Mouse (Mus musculus) kidney, embryonic 15.5 days (tissue): ENCODE data around the gene Smyd3. TPM values are rescaled to one million over a fixed set of nuclear protein-coding genes. Genes with fewer than 3 reads are reported as not detected.

Experiments
- ATAC-seq: fragments of 200-750 bp; cut with Nextera tagmentation; replicated peaks from 2 replicates; pipeline ENCODE4 v1.8.0; 2017; ENCODE audit warnings: moderate TSS enrichment; ENCODE audit not compliant: low FRiP score
- H3K27ac ChIP-seq: fragments of 300-500 bp; sonication (generic); 2 replicates; pipeline ENCODE4 v1.5.1; 2015; ENCODE audit warnings: mild to moderate bottlenecking, inconsistent platforms
- H3K27me3 ChIP-seq: fragments of 300-500 bp; sonication (generic); 2 replicates; pipeline ENCODE4 v1.6.1; 2015; ENCODE audit warnings: inconsistent platforms
- H3K36me3 ChIP-seq: fragments of 300-500 bp; sonication (generic); 2 replicates; pipeline ENCODE4 v1.6.1; 2015; ENCODE audit warnings: inconsistent platforms
- H3K4me1 ChIP-seq: fragments of 300-500 bp; sonication (generic); 2 replicates; pipeline ENCODE4 v1.6.1; 2015; ENCODE audit warnings: inconsistent platforms
- H3K4me2 ChIP-seq: fragments of 300-500 bp; sonication (generic); 2 replicates; pipeline ENCODE4 v1.6.1; 2015; ENCODE audit warnings: moderate library complexity, mild to moderate bottlenecking, inconsistent platforms
- H3K4me3 ChIP-seq: fragments of 300-500 bp; sonication (generic); replicated peaks from 2 replicates; pipeline ENCODE4 v1.5.1; 2015; ENCODE audit warnings: mild to moderate bottlenecking, inconsistent platforms
- H3K9ac ChIP-seq: fragments of 300-500 bp; sonication (generic); 2 replicates; pipeline ENCODE4 v1.6.1; 2015; ENCODE audit warnings: mild to moderate bottlenecking, inconsistent platforms
- H3K9me3 ChIP-seq: fragments of 300-500 bp; sonication (generic); replicated peaks from 2 replicates; pipeline ENCODE4 v1.6.1; 2016; ENCODE audit warnings: inconsistent platforms
- WGBS: fragments of 180-500 bp; shearing (Covaris S2); methylation state at CpG from one replicate; pipeline ENCODE4 v1.1.7; 2015; ENCODE audit warnings: mixed read lengths; 5-methylcytosine and 5-hydroxymethylcytosine counted together
- polyA plus RNA-seq: library from polyadenylated mRNA; unstranded; fragments of >200 nt; fragmentation: Nextera tagmentation; extraction: Ambion mirVana; gene quantifications from 2 replicates; pipeline ENCODE4 v1.2.1, GENCODE M21; 2015

Smyd3 gene
- polyA plus RNA-seq, 1 experiment from 2014 or later: 21.8 TPM

- WGBS: 71% methylated on average over 7 of the region's 7 CpGs
- no peak overlapping the region for H3K9ac ChIP-seq
- H3K4me1 ChIP-seq: peaks cover 7% of the 10 kb centered on the region; the same call in 1 of the 2 replicates
- ATAC-seq: no peak
- H3K4me3 ChIP-seq: no peak overlapping the region
- H3K27me3 ChIP-seq: no peaks in the 10 kb centered on the region
- no peak overlapping the region for H3K4me2 ChIP-seq
- H3K36me3 ChIP-seq: no peaks in the 10 kb centered on the region
- H3K27ac ChIP-seq: no peak overlapping the region
- H3K9me3 ChIP-seq: no peaks in the 10 kb centered on the region
Measured at GRCm38 (mm10) chr1:179511895-179512294, 5.9 kb downstream of the Smyd3 start.

DNA sequence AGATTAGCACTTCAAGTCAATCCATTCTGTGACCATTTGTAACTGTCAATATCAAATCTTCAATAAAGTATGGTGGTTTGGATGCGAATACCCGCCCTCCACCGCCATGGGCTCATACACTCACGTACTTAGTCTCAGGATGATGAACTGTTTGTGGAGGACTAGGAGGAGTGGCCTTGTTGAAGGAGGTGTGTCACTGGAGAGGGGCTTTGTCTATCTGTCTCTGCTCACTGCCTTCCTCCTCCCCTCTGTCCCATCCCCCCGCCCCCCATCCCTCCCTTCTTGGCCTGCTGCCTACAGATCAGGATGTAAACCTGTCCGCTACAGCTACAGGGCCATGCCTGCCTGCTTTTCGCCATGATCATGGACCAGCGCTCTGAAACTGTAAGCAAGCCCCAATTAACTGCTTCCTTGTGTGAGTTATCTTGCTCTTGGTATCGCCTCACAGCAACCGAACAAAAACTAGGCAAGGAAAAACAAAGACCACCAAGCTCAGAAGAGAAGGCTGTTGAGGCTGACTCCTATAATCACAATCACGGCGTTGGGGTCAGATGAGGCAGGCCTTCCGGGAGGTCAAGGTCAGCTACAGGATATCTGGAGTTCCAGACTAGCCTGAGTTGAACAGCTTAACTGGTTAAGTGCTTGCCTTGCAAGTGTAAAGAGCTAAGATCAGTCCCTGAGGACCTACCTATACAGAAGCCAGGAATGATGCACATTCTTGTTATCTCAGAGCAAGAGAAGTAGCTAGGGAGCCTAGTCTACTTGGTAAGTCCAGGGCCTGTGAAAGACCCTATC, 7.1 kb downstream of the Smyd3 start:
- Histone ChIP-seq H3K9me3 (no peaks in the 10 kb centered on the region), H3K27me3 (no peaks in the 10 kb centered on the region), H3K4me3 (no peak overlapping the region), H3K4me2 (no peak overlapping the region), H3K9ac (no peak overlapping the region), H3K27ac (no peak overlapping the region), H3K36me3 (no peaks in the 10 kb centered on the region), H3K4me1 (no peaks in the 10 kb centered on the region)
- no peak for ATAC-seq
- WGBS: 68% methylated on average over 13 of the region's 13 CpGs

DNA sequence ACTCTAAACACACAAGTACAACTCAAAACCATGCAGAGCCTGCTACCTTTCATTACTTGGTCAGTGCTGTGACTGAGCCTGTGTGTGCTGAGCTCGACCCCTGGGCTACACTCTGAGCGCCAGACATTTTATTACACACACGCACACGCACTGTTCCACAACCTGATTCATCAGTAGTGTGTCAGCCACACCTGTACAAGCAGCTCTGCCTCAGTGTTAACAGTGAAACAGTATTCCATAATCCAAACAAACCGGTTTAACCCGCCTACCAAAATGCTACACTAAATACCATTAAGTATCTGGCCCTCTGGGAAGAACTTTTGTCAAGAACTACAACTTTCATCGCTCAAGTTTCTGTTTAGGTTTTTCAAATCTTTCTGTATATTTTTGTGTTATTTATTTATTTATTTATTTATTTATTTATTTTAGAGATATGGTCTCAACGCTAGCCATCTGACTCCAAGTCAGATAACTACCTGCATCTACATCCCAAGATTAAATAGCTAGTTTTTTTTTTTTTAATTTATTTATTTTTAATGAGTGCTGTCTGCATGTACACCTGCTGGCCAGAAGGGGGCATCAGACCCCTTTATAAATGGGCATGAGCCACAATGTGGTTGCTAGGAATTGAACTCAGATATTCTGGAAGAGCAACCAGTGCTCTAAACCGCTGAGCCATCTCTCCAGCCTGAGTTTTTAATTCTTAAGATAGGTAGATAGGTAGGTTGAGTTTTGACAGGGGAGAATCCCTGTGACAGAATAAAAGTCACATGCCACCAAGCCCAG, 11.1 kb downstream of the Smyd3 start:
- Histone ChIP-seq H3K27me3 (no peaks in the 10 kb centered on the region), H3K4me3 (no peak overlapping the region), H3K36me3 (no peaks in the 10 kb centered on the region), H3K27ac (no peak overlapping the region), H3K9ac (no peak overlapping the region), H3K4me2 (no peak overlapping the region), H3K9me3 (no peaks in the 10 kb centered on the region), H3K4me1 (no peaks in the 10 kb centered on the region)
- 67% methylated on average over 9 of the region's 9 CpGs for WGBS
- no peak for ATAC-seq

GRCm38 (mm10) chr1:179502565-179502964, 15.3 kb downstream of the Smyd3 start:
- H3K4me2 ChIP-seq: no peak overlapping the region
- H3K27ac ChIP-seq: no peak overlapping the region
- no peaks in the 10 kb centered on the region for H3K4me1 ChIP-seq
- 19% methylated on average over 3 of the region's 3 CpGs for WGBS
- H3K9ac ChIP-seq: no peak overlapping the region
- H3K9me3 ChIP-seq: no peaks in the 10 kb centered on the region
- no peaks in the 10 kb centered on the region for H3K27me3 ChIP-seq
- no peak for ATAC-seq
- no peaks in the 10 kb centered on the region for H3K36me3 ChIP-seq
- H3K4me3 ChIP-seq: no peak overlapping the region

- peak overlapping the region; percentile 51; the same call in 1 of the 2 replicates for H3K27ac ChIP-seq
- H3K27me3 ChIP-seq: no peaks in the 10 kb centered on the region
- H3K9ac ChIP-seq: no peak overlapping the region
- H3K4me1 ChIP-seq: no peaks in the 10 kb centered on the region
- no peak overlapping the region for H3K4me2 ChIP-seq
- 0 out of 2 replicates have a peak, but pooled peaks have one; percentile 18 for ATAC-seq
- no peaks in the 10 kb centered on the region for H3K9me3 ChIP-seq
- WGBS: 72% methylated on average over 3 of the region's 3 CpGs
- no peak overlapping the region for H3K4me3 ChIP-seq
- H3K36me3 ChIP-seq: no peaks in the 10 kb centered on the region
Measured at GRCm38 (mm10) chr1:179499257-179499656, 18.6 kb downstream of the Smyd3 start.

GRCm38 (mm10) chr1:179492908-179493307, 24.9 kb downstream of the Smyd3 start:
- no peak overlapping the region for H3K4me2 ChIP-seq
- no peak overlapping the region for H3K27ac ChIP-seq
- H3K36me3 ChIP-seq: no peaks in the 10 kb centered on the region
- no peaks in the 10 kb centered on the region for H3K9me3 ChIP-seq
- 86% methylated on average over 5 of the region's 5 CpGs for WGBS
- H3K9ac ChIP-seq: no peak overlapping the region
- ATAC-seq: no peak
- H3K4me3 ChIP-seq: no peak overlapping the region
- H3K4me1 ChIP-seq: peaks cover 8% of the 10 kb centered on the region
- no peaks in the 10 kb centered on the region for H3K27me3 ChIP-seq

DNA sequence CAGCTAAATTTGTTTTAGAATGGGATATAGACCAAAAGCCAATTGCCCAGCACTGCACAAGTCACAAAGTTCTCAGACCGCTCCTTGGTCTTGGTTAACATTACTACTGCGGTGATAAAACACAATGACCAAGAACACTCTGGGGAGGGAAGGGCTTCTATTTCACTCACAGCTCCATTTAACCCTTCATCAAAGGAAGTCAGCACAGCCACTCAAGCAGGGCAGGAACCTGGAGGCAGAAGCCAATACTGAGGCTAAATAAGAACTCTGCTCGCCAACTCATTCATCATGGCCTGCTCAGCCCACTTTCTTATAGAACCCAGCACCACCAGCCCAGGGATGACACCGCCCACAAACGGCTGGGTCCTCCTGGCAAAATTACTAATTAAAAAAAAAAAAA, 29.3 kb downstream of the Smyd3 start:
- no peaks in the 10 kb centered on the region for H3K36me3 ChIP-seq
- H3K9me3 ChIP-seq: no peaks in the 10 kb centered on the region
- H3K4me1 ChIP-seq: peaks cover 18% of the 10 kb centered on the region
- H3K27ac ChIP-seq: peak overlapping the region; percentile 78
- H3K4me2 ChIP-seq: no peak overlapping the region
- H3K4me3 ChIP-seq: no peak overlapping the region
- peak; percentile 65 for ATAC-seq
- WGBS: 47% methylated on average over 5 of the region's 5 CpGs
- H3K27me3 ChIP-seq: no peaks in the 10 kb centered on the region
- H3K9ac ChIP-seq: no peak overlapping the region

GRCm38 (mm10) chr1:179487990-179488389, 29.9 kb downstream of the Smyd3 start:
- peak; percentile 67; the same call in 1 of the 2 replicates for ATAC-seq
- Histone ChIP-seq H3K27me3 (no peaks in the 10 kb centered on the region), H3K27ac (peak overlapping the region; percentile 78), H3K4me3 (no peak overlapping the region), H3K9me3 (no peaks in the 10 kb centered on the region), H3K4me1 (peaks cover 18% of the 10 kb centered on the region), H3K9ac (no peak overlapping the region), H3K4me2 (no peak overlapping the region), H3K36me3 (no peaks in the 10 kb centered on the region)
- WGBS: 26% methylated on average over 5 of the region's 5 CpGs

- H3K4me3 ChIP-seq: no peak overlapping the region
- peaks cover 18% of the 10 kb centered on the region for H3K4me1 ChIP-seq
- no peak overlapping the region for H3K4me2 ChIP-seq
- H3K9ac ChIP-seq: no peak overlapping the region
- WGBS: 51% methylated on average over 2 of the region's 2 CpGs
- no peak overlapping the region for H3K27ac ChIP-seq
- ATAC-seq: no peak
- no peaks in the 10 kb centered on the region for H3K27me3 ChIP-seq
- H3K36me3 ChIP-seq: no peaks in the 10 kb centered on the region
- no peaks in the 10 kb centered on the region for H3K9me3 ChIP-seq
Measured at GRCm38 (mm10) chr1:179487238-179487637, 30.6 kb downstream of the Smyd3 start.

GRCm38 (mm10) chr1:179485784-179486540, 31.9 kb downstream of the Smyd3 start:
- Histone ChIP-seq H3K9ac (no peak overlapping the region), H3K9me3 (no peaks in the 10 kb centered on the region), H3K4me3 (no peak overlapping the region), H3K27ac (peak overlapping the region; percentile 54), H3K4me1 (peaks cover 20% of the 10 kb centered on the region), H3K27me3 (no peaks in the 10 kb centered on the region), H3K36me3 (no peaks in the 10 kb centered on the region), H3K4me2 (no peak overlapping the region)
- no peak for ATAC-seq
- 29% methylated on average over 3 of the region's 3 CpGs for WGBS

GRCm38 (mm10) chr1:179480862-179481261, 37.0 kb downstream of the Smyd3 start:
- H3K27me3 ChIP-seq: no peaks in the 10 kb centered on the region
- ATAC-seq: no peak
- peaks cover 29% of the 10 kb centered on the region for H3K4me1 ChIP-seq

More at GRCm38 (mm10) chr1:179480862-179481261, 37.0 kb downstream of the Smyd3 start:
- Histone ChIP-seq H3K9me3 (no peaks in the 10 kb centered on the region), H3K4me3 (no peak overlapping the region), H3K27ac (no peak overlapping the region), H3K4me2 (no peak overlapping the region), H3K9ac (no peak overlapping the region), H3K36me3 (no peaks in the 10 kb centered on the region)
- WGBS: 57% methylated on average over 4 of the region's 4 CpGs
